Mouse (Mus musculus): ENCODE measurements at regions not wholly inside any gene's neighbourhood (a gene's known extent, or its start where the extent isn't known, plus 50 kb on each side); places are given as distances from the start of the nearest gene placed in this dataset.
"Not testable (repeated sequence)": the region's sequence is repeated elsewhere in the genome, so short reads cannot be mapped to it uniquely, and the experiment has no call there.

GRCm38 (mm10) chr6:31011407-31012020, 52.6 kb upstream of the Klf14 start:
- Histone ChIP-seq H3K36me3 (replicated peaks) (no peaks in the 10 kb centered on the region), H3K4me3 (replicated peaks) (no peak overlapping the region), H3K27me3 (no peaks in the 10 kb centered on the region), H3K9ac (no peak overlapping the region), H3K9me3 (replicated peaks) (no peaks in the 10 kb centered on the region), H3K4me2 (no peak overlapping the region), H3K4me1 (replicated peaks) (no peaks in the 10 kb centered on the region), H3K27ac (replicated peaks) (no peak overlapping the region)
- no peak for ATAC-seq (ENCODE audit: insufficient read depth)
- WGBS (ENCODE audit: insufficient replicate concordance): 46% methylated on average over 4 of the region's 4 CpGs

GRCm38 (mm10) chr6:31016566-31016965, 57.7 kb upstream of the Klf14 start:
- H3K4me1 ChIP-seq (replicated peaks): no peaks in the 10 kb centered on the region
- H3K4me2 ChIP-seq: no peak overlapping the region
- H3K27me3 ChIP-seq: no peaks in the 10 kb centered on the region
- H3K9ac ChIP-seq: no peak overlapping the region
- no peak overlapping the region for H3K27ac ChIP-seq (replicated peaks)
- no peaks in the 10 kb centered on the region for H3K9me3 ChIP-seq (replicated peaks)
- WGBS (ENCODE audit: insufficient replicate concordance): 30% methylated on average over 7 of the region's 7 CpGs
- H3K4me3 ChIP-seq (replicated peaks): no peak overlapping the region
- no peak for ATAC-seq (ENCODE audit: insufficient read depth)
- no peaks in the 10 kb centered on the region for H3K36me3 ChIP-seq (replicated peaks)

GRCm38 (mm10) chr6:31021776-31022175, 62.9 kb upstream of the Klf14 start:
- Histone ChIP-seq H3K9ac (no peak overlapping the region), H3K27ac (replicated peaks) (no peak overlapping the region), H3K36me3 (replicated peaks) (no peaks in the 10 kb centered on the region), H3K4me3 (replicated peaks) (no peak overlapping the region), H3K4me1 (replicated peaks) (no peaks in the 10 kb centered on the region), H3K4me2 (no peak overlapping the region), H3K9me3 (replicated peaks) (no peaks in the 10 kb centered on the region), H3K27me3 (no peaks in the 10 kb centered on the region)
- ATAC-seq (ENCODE audit: insufficient read depth): no peak
- WGBS (ENCODE audit: insufficient replicate concordance): 66% methylated on average over 5 of the region's 5 CpGs

- no peaks in the 10 kb centered on the region for H3K36me3 ChIP-seq (replicated peaks)
- 77% methylated on average over 9 of the region's 9 CpGs for WGBS (ENCODE audit: insufficient replicate concordance)
- H3K4me1 ChIP-seq (replicated peaks): no peaks in the 10 kb centered on the region; the same call in 1 of the 2 replicates
- H3K4me3 ChIP-seq (replicated peaks): no peak overlapping the region
- H3K9me3 ChIP-seq (replicated peaks): no peaks in the 10 kb centered on the region
- no peak overlapping the region for H3K9ac ChIP-seq
- no peaks in the 10 kb centered on the region for H3K27me3 ChIP-seq
- H3K4me2 ChIP-seq: no peak overlapping the region
- no peak for ATAC-seq (ENCODE audit: insufficient read depth)
- no peak overlapping the region for H3K27ac ChIP-seq (replicated peaks)
These were observed 70.9 kb upstream of the Klf14 start for GRCm38 (mm10) chr6:31029777-31030176.

GRCm38 (mm10) chr6:31031022-31031421, 72.1 kb upstream of the Klf14 start:
- Histone ChIP-seq H3K9ac (no peak overlapping the region), H3K36me3 (replicated peaks) (no peaks in the 10 kb centered on the region), H3K4me1 (replicated peaks) (no peaks in the 10 kb centered on the region; the same call in 1 of the 2 replicates), H3K27ac (replicated peaks) (no peak overlapping the region), H3K9me3 (replicated peaks) (no peaks in the 10 kb centered on the region), H3K4me2 (no peak overlapping the region), H3K4me3 (replicated peaks) (no peak overlapping the region), H3K27me3 (no peaks in the 10 kb centered on the region)
- no peak for ATAC-seq (ENCODE audit: insufficient read depth)
- WGBS (ENCODE audit: insufficient replicate concordance): 70% methylated on average over 7 of the region's 7 CpGs

GRCm38 (mm10) chr6:31032147-31032546, 73.3 kb upstream of the Klf14 start:
- no peak overlapping the region for H3K4me3 ChIP-seq (replicated peaks)
- H3K9me3 ChIP-seq (replicated peaks): no peaks in the 10 kb centered on the region
- 51% methylated on average over 4 of the region's 4 CpGs for WGBS (ENCODE audit: insufficient replicate concordance)
- no peaks in the 10 kb centered on the region for H3K27me3 ChIP-seq
- H3K9ac ChIP-seq: no peak overlapping the region
- no peak for ATAC-seq (ENCODE audit: insufficient read depth)
- H3K36me3 ChIP-seq (replicated peaks): no peaks in the 10 kb centered on the region
- no peak overlapping the region for H3K4me2 ChIP-seq
- H3K4me1 ChIP-seq (replicated peaks): no peaks in the 10 kb centered on the region; the same call in 1 of the 2 replicates
- no peak overlapping the region for H3K27ac ChIP-seq (replicated peaks)

GRCm38 (mm10) chr6:31032980-31033608, 74.2 kb upstream of the Klf14 start:
- Histone ChIP-seq H3K36me3 (replicated peaks) (no peaks in the 10 kb centered on the region), H3K9ac (no peak overlapping the region), H3K27me3 (no peaks in the 10 kb centered on the region), H3K9me3 (replicated peaks) (no peaks in the 10 kb centered on the region), H3K27ac (replicated peaks) (no peak overlapping the region), H3K4me1 (replicated peaks) (no peaks in the 10 kb centered on the region; the same call in 1 of the 2 replicates), H3K4me3 (replicated peaks) (no peak overlapping the region), H3K4me2 (peak overlapping the region; percentile 20; the same call in 1 of the 2 replicates)
- ATAC-seq (ENCODE audit: insufficient read depth): no peak
- WGBS (ENCODE audit: insufficient replicate concordance): 9% methylated on average over 12 of the region's 12 CpGs

GRCm38 (mm10) chr6:31034796-31035195, 75.9 kb upstream of the Klf14 start:
- no peaks in the 10 kb centered on the region for H3K9me3 ChIP-seq (replicated peaks)
- 0 out of 2 replicates have a peak, but pooled peaks cover 3% of the 10 kb centered on the region for H3K27me3 ChIP-seq
- no peak overlapping the region for H3K4me3 ChIP-seq (replicated peaks)
- WGBS (ENCODE audit: insufficient replicate concordance): 65% methylated on average over 10 of the region's 10 CpGs
- ATAC-seq (ENCODE audit: insufficient read depth): no peak
- H3K27ac ChIP-seq (replicated peaks): no peak overlapping the region
- H3K36me3 ChIP-seq (replicated peaks): no peaks in the 10 kb centered on the region
- H3K4me1 ChIP-seq (replicated peaks): no peaks in the 10 kb centered on the region; the same call in 1 of the 2 replicates
- no peak overlapping the region for H3K9ac ChIP-seq
- no peak overlapping the region for H3K4me2 ChIP-seq

- no peaks in the 10 kb centered on the region for H3K36me3 ChIP-seq (replicated peaks)
- no peaks in the 10 kb centered on the region for H3K9me3 ChIP-seq (replicated peaks)
- no peak overlapping the region for H3K4me2 ChIP-seq
- H3K27ac ChIP-seq (replicated peaks): no peak overlapping the region
- ATAC-seq (ENCODE audit: insufficient read depth): no peak
- no peaks in the 10 kb centered on the region; the same call in 1 of the 2 replicates for H3K4me1 ChIP-seq (replicated peaks)
- H3K27me3 ChIP-seq: 0 out of 2 replicates have a peak, but pooled peaks cover 3% of the 10 kb centered on the region
- no peak overlapping the region for H3K9ac ChIP-seq
- 66% methylated on average over 20 of the region's 20 CpGs for WGBS (ENCODE audit: insufficient replicate concordance)
- no peak overlapping the region for H3K4me3 ChIP-seq (replicated peaks)
These were observed 79.0 kb upstream of the Klf14 start for GRCm38 (mm10) chr6:31037801-31038395.

GRCm38 (mm10) chr6:31038445-31038844, 79.6 kb upstream of the Klf14 start:
- not testable (repeated sequence) for ATAC-seq (ENCODE audit: insufficient read depth); H3K27ac ChIP-seq (replicated peaks); H3K4me3 ChIP-seq (replicated peaks); H3K27me3 ChIP-seq; H3K9ac ChIP-seq; H3K4me2 ChIP-seq; H3K9me3 ChIP-seq (replicated peaks); H3K4me1 ChIP-seq (replicated peaks); H3K36me3 ChIP-seq (replicated peaks)
- WGBS (ENCODE audit: insufficient replicate concordance): 2% methylated on average over 2 of the region's 2 CpGs

GRCm38 (mm10) chr6:31039485-31039884, 80.6 kb upstream of the Klf14 start:
- H3K4me3 ChIP-seq (replicated peaks): no peak overlapping the region
- no peak overlapping the region for H3K27ac ChIP-seq (replicated peaks)
- H3K27me3 ChIP-seq: 0 out of 2 replicates have a peak, but pooled peaks cover 3% of the 10 kb centered on the region
- no peak overlapping the region for H3K9ac ChIP-seq
- no peak for ATAC-seq (ENCODE audit: insufficient read depth)
- no peaks in the 10 kb centered on the region for H3K36me3 ChIP-seq (replicated peaks)
- 60% methylated on average over 6 of the region's 6 CpGs for WGBS (ENCODE audit: insufficient replicate concordance)
- H3K9me3 ChIP-seq (replicated peaks): no peaks in the 10 kb centered on the region
- H3K4me1 ChIP-seq (replicated peaks): no peaks in the 10 kb centered on the region
- H3K4me2 ChIP-seq: no peak overlapping the region

All from liver, embryonic 15.5 days (tissue).